Mouse (Mus musculus): ENCODE results near the gene Klc3. TPM values are rescaled to one million over a fixed set of nuclear protein-coding genes. Genes with fewer than 3 reads are reported as not detected.
A peak's percentile ranks its signal among the peaks of the same experiment; 100 is the strongest.

Klc3 gene
- polyA plus RNA-seq, 1 experiment = 1.6 TPM

- 49% methylated on average over 7 of the region's 7 CpGs for WGBS
- H3K27ac ChIP-seq (ENCODE audit: control insufficient read depth, insufficient read depth, low read depth, low read length, poor library complexity) = no peak within 1 kb of the TSS
- H3K4me3 ChIP-seq (replicated peaks; ENCODE audit: control insufficient read depth, low read depth, low read length) = peak within 1 kb of the TSS; percentile 0
- H3K4me1 ChIP-seq (ENCODE audit: control insufficient read depth, insufficient read depth, low read length) = no peaks in the 10 kb centered on the region; the same call in 1 of the 2 replicates
- TF ChIP-seq CTCF (IDR thresholded peaks at IDR 0.05; ENCODE audit: control insufficient read depth, insufficient read depth, low read length) (no peak), POLR2A (IDR thresholded peaks at IDR 0.05; ENCODE audit: borderline replicate concordance, control insufficient read depth, low read depth, low read length) (no peak)
Measured at GRCm38 (mm10) chr7:19404476-19404875, 572 bp upstream of the Klc3 start, which contains the start of gene Ckm. Gene Ckm (plus strand): TSS chr7:19404776.

DNA sequence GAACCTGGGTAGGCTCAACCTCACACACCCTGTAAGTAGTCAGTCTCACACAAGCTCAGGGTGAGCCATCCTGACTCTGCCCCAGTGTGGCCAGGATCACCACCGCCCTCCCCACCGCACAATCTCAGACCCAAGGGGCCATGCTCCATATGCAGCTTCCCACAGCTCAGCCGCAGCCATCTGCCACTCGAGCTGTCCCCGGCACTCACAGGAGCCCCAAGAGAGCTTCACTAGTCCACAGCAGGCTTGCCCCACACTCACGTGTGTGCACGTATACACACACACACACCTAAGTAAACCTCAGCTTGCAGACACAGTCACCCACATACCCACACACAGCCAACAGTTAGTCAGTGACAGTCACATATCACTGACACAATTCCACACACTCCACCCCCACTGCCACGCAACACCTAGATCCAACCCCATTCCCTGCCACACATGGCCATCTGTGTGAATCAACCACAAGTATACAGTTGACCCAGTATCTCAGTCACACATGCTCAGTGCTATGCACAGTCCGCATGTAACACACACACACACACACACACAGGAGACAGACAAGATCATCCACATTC lies 1.3 kb downstream of the Klc3 start:
- no peak for TF ChIP-seq CTCF (IDR thresholded peaks at IDR 0.05; ENCODE audit: control insufficient read depth, insufficient read depth, low read length)
- TF ChIP-seq POLR2A (IDR thresholded peaks at IDR 0.05; ENCODE audit: borderline replicate concordance, control insufficient read depth, low read depth, low read length) = no peak
- Histone ChIP-seq H3K27ac (ENCODE audit: control insufficient read depth, insufficient read depth, low read depth, low read length, poor library complexity) (no peak overlapping the region), H3K4me1 (ENCODE audit: control insufficient read depth, insufficient read depth, low read length) (no peaks in the 10 kb centered on the region; the same call in 1 of the 2 replicates), H3K4me3 (replicated peaks; ENCODE audit: control insufficient read depth, low read depth, low read length) (no peak overlapping the region)
- 81% methylated on average over 9 of the region's 9 CpGs for WGBS

DNA sequence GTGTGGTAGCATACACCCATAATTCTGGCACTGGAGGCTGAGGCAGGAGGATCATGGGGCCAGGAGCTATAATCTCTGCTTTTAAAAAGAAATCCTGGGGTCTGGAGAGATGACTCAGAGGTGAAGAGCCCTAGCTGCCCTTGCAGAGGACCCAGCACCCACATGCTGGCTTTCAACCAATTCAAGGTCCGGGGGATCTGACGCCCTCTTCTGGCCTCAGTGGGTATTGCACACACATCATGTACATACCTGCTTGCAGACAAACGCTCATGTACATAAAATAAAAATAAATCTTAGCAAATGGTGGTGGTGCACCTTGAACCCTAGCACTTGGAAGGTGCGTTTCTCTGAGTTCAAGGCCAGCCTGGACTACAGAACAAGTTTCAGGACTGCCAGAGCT lies 3.0 kb downstream of the Klc3 start:
- Histone ChIP-seq H3K27ac (ENCODE audit: control insufficient read depth, insufficient read depth, low read depth, low read length, poor library complexity) (no peak overlapping the region), H3K4me3 (replicated peaks; ENCODE audit: control insufficient read depth, low read depth, low read length) (no peak overlapping the region), H3K4me1 (ENCODE audit: control insufficient read depth, insufficient read depth, low read length) (no peaks in the 10 kb centered on the region; the same call in 1 of the 2 replicates)
- WGBS = 81% methylated on average over 4 of the region's 4 CpGs
- TF ChIP-seq POLR2A (IDR thresholded peaks at IDR 0.05; ENCODE audit: borderline replicate concordance, control insufficient read depth, low read depth, low read length) (no peak), CTCF (IDR thresholded peaks at IDR 0.05; ENCODE audit: control insufficient read depth, insufficient read depth, low read length) (no peak)

GRCm38 (mm10) chr7:19399496-19400280 lies 4.2 kb downstream of the Klc3 start:
- Histone ChIP-seq H3K4me1 (ENCODE audit: control insufficient read depth, insufficient read depth, low read length) (no peaks in the 10 kb centered on the region), H3K4me3 (replicated peaks; ENCODE audit: control insufficient read depth, low read depth, low read length) (no peak overlapping the region), H3K27ac (ENCODE audit: control insufficient read depth, insufficient read depth, low read depth, low read length, poor library complexity) (no peak overlapping the region)
- TF ChIP-seq POLR2A (IDR thresholded peaks at IDR 0.05; ENCODE audit: borderline replicate concordance, control insufficient read depth, low read depth, low read length) (no peak), CTCF (IDR thresholded peaks at IDR 0.05; ENCODE audit: control insufficient read depth, insufficient read depth, low read length) (no peak)
- 10% methylated on average over 27 of the region's 27 CpGs for WGBS

- H3K4me1 ChIP-seq (ENCODE audit: control insufficient read depth, insufficient read depth, low read length) = no peaks in the 10 kb centered on the region; the same call in 1 of the 2 replicates
- H3K27ac ChIP-seq (ENCODE audit: control insufficient read depth, insufficient read depth, low read depth, low read length, poor library complexity) = no peak overlapping the region; the same call in 1 of the 2 replicates
- 83% methylated on average over 8 of the region's 8 CpGs for WGBS
- no peak overlapping the region for H3K4me3 ChIP-seq (replicated peaks; ENCODE audit: control insufficient read depth, low read depth, low read length)
- no peak for TF ChIP-seq POLR2A (IDR thresholded peaks at IDR 0.05; ENCODE audit: borderline replicate concordance, control insufficient read depth, low read depth, low read length)
- TF ChIP-seq CTCF (IDR thresholded peaks at IDR 0.05; ENCODE audit: control insufficient read depth, insufficient read depth, low read length) = no peak
Measured at GRCm38 (mm10) chr7:19394484-19394883, 9.4 kb downstream of the Klc3 start.

DNA sequence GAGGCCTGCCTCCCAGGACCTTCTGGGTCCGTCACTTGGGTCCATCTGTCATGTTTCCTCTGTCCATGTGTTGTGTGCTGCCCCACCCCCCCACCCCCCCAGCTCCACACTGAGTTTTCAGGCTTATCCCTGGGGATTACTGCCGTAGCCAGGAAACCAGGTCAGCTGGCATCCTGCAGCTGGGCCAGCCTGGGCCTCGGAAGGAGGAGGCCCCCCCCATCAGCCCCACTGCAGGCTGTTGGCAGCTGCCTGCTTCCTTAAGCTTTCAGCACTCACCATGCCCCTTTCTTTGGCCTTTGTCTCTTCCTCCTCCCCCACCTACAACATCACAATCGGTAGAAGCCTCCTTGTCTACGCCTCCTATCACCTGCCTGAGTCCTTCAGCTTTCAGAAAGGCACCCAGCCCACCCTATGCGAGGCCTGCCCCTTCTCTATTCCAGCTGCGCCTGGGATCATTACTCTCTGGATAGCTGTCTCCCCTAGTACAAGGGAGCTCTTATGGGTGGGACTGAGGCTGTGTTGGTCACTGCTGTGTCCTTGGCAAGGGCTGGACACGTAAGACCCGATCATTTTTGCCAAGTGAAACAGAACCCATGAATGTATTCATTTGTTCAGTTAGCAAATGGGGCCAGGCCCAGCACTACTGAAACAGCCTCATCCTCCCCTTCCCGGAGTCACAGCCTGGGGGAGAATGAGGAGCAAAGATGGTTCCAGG lies 15.0 kb downstream of the Klc3 start:
- H3K4me1 ChIP-seq (ENCODE audit: control insufficient read depth, insufficient read depth, low read length) = no peaks in the 10 kb centered on the region; the same call in 1 of the 2 replicates
- TF ChIP-seq POLR2A (IDR thresholded peaks at IDR 0.05; ENCODE audit: borderline replicate concordance, control insufficient read depth, low read depth, low read length) (no peak), CTCF (IDR thresholded peaks at IDR 0.05; ENCODE audit: control insufficient read depth, insufficient read depth, low read length) (no peak)
- no peak overlapping the region for H3K27ac ChIP-seq (ENCODE audit: control insufficient read depth, insufficient read depth, low read depth, low read length, poor library complexity)
- no peak overlapping the region for H3K4me3 ChIP-seq (replicated peaks; ENCODE audit: control insufficient read depth, low read depth, low read length)
- WGBS = 79% methylated on average over 10 of the region's 10 CpGs

DNA sequence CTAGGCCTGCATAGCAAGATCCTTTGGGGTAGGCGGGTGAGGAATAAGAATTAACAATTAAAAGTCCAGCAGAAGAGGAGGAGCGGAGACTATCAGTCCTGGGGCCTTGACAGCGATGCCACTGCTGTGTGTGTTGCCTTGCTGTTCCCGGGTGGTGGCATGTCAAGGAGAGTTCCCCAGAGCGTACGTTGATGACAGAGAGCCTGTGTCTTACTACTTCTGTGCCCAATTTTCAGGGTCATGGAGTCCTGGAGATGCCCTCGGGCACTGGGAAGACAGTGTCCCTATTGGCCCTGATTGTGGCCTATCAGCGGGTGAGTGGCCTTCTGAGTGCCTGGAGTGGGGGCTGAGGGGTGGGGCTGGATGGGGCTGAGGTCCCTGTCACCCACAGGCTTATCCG lies 20.2 kb downstream of the Klc3 start:
- 92% methylated on average over 9 of the region's 9 CpGs for WGBS
- H3K4me3 ChIP-seq (replicated peaks; ENCODE audit: control insufficient read depth, low read depth, low read length) = no peak overlapping the region
- no peak for TF ChIP-seq POLR2A (IDR thresholded peaks at IDR 0.05; ENCODE audit: borderline replicate concordance, control insufficient read depth, low read depth, low read length)

GRCm38 (mm10) chr7:19382166-19382541 lies 21.8 kb downstream of the Klc3 start:
- no peak for TF ChIP-seq CTCF (IDR thresholded peaks at IDR 0.05; ENCODE audit: control insufficient read depth, insufficient read depth, low read length)
- no peak overlapping the region for H3K27ac ChIP-seq (ENCODE audit: control insufficient read depth, insufficient read depth, low read depth, low read length, poor library complexity)
- under 1% methylated on average over 32 of the region's 37 CpGs for WGBS
- H3K4me1 ChIP-seq (ENCODE audit: control insufficient read depth, insufficient read depth, low read length) = no peaks in the 10 kb centered on the region; the same call in 1 of the 2 replicates
- peak overlapping the region; percentile 96 for H3K4me3 ChIP-seq (replicated peaks; ENCODE audit: control insufficient read depth, low read depth, low read length)

More for the DNA sequence above, 20.2 kb downstream of the Klc3 start:
- Histone ChIP-seq H3K27ac (ENCODE audit: control insufficient read depth, insufficient read depth, low read depth, low read length, poor library complexity) (no peak overlapping the region), H3K4me1 (ENCODE audit: control insufficient read depth, insufficient read depth, low read length) (no peaks in the 10 kb centered on the region; the same call in 1 of the 2 replicates)
